Mouse (Mus musculus): ENCODE results near the gene Phldb2.
A peak's percentile ranks its signal among the peaks of the same experiment; 100 is the strongest.

Gene Phldb2

GRCm38 (mm10) chr16:45953394-45953793 lies at the start of gene Phldb2:
Phldb2 (minus strand) TSS chr16:45953598.
- DNase-seq = no peak

- DNase-seq = no peak
Measured at GRCm38 (mm10) chr16:46001550-46002166, 48.3 kb upstream of the Phldb2 start.

GRCm38 (mm10) chr16:46000976-46001375 lies 47.6 kb upstream of the Phldb2 start:
- DNase-seq = no peak

GRCm38 (mm10) chr16:45999374-46000191 lies 46.2 kb upstream of the Phldb2 start:
- DNase-seq = no peak

GRCm38 (mm10) chr16:45998231-45998630 lies 44.8 kb upstream of the Phldb2 start:
- DNase-seq = no peak

GRCm38 (mm10) chr16:45990901-45991676 lies 37.7 kb upstream of the Phldb2 start:
- DNase-seq = no peak

GRCm38 (mm10) chr16:45986236-45986635 lies 32.8 kb upstream of the Phldb2 start:
- DNase-seq = no peak

GRCm38 (mm10) chr16:45984610-45985606 lies 31.5 kb upstream of the Phldb2 start:
- no peak for DNase-seq

- DNase-seq = no peak
Measured at GRCm38 (mm10) chr16:45976251-45976650, 22.9 kb upstream of the Phldb2 start.

- DNase-seq = peak in 1 of 2 experiments; percentile 34
Measured at GRCm38 (mm10) chr16:45973959-45974686, 20.7 kb upstream of the Phldb2 start.

- no peak for DNase-seq
Measured at GRCm38 (mm10) chr16:45970187-45970586, 16.8 kb upstream of the Phldb2 start.

- no peak for DNase-seq
Measured at GRCm38 (mm10) chr16:45968716-45969115, 15.3 kb upstream of the Phldb2 start.

GRCm38 (mm10) chr16:45967471-45967870 lies 14.1 kb upstream of the Phldb2 start:
- DNase-seq = peak; percentile 79 to 81

- no peak for DNase-seq
Measured at GRCm38 (mm10) chr16:45966604-45967003, 13.2 kb upstream of the Phldb2 start.

GRCm38 (mm10) chr16:45964777-45965176 lies 11.4 kb upstream of the Phldb2 start:
- no peak for DNase-seq

- DNase-seq = no peak
Measured at GRCm38 (mm10) chr16:45963837-45964236, 10.4 kb upstream of the Phldb2 start.

- no peak for DNase-seq
Measured at GRCm38 (mm10) chr16:45963088-45963487, 9.7 kb upstream of the Phldb2 start.

- no peak for DNase-seq
Measured at GRCm38 (mm10) chr16:45960978-45961377, 7.6 kb upstream of the Phldb2 start.

GRCm38 (mm10) chr16:45956390-45956950 lies 3.1 kb upstream of the Phldb2 start:
- no peak for DNase-seq

GRCm38 (mm10) chr16:45952501-45952900 lies 897 bp downstream of the Phldb2 start:
- no peak for DNase-seq

GRCm38 (mm10) chr16:45952035-45952434 lies 1.4 kb downstream of the Phldb2 start:
- no peak for DNase-seq
